Mouse (Mus musculus): ENCODE measurements around the gene C8a.

DNA sequence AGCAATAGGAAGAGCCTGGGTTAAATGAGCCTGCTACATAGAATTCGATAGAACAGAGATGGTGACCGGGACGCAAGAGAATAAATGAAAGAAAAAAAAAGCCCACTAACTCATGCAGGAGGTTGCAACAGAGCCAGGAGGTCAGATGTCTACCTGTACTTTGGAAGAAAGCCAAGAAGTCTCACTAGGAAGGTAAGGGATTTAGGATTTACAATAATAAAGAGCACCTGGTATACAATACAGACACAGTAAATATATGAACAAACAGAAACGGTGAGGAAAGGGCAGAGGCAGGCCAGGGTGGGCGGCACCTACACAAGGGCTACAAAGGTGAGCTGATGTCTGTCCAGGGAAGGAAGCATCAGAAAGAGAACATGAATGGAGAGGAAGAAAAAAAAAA, 34.0 kb downstream of the C8a start:
- no peak for TF ChIP-seq CTCF (IDR thresholded peaks at IDR 0.05; ENCODE audit: low read depth)
- TF ChIP-seq EP300 (IDR thresholded peaks at IDR 0.05; ENCODE audit: low read depth), result no peak
